Mouse (Mus musculus): ENCODE measurements around the gene Retreg2. TPM values are rescaled to one million over a fixed set of nuclear protein-coding genes. Genes with fewer than 3 reads are reported as not detected.

The Retreg2 gene
- total RNA-seq (2021) = 100 to 1,000 TPM in 1 of 2 experiments, 10 to 100 TPM in 1; 80.4 to 101 TPM
- 127 and 143 TPM in 2 replicates for polyA plus RNA-seq (2012; rRNA removed)
- long read RNA-seq, transcript Retreg2-208 (10 exons, 2,438 nt) = minor isoform, 21 of 103 reads
- long read RNA-seq, transcript Retreg2-201 (9 exons, 2,561 nt) = major isoform, 65 of 103 reads
- long read RNA-seq, partial matches to known transcripts = 7 of 103 reads
- long read RNA-seq, other reads (novel, unspliced or antisense) = 8 of 103 reads

DNA sequence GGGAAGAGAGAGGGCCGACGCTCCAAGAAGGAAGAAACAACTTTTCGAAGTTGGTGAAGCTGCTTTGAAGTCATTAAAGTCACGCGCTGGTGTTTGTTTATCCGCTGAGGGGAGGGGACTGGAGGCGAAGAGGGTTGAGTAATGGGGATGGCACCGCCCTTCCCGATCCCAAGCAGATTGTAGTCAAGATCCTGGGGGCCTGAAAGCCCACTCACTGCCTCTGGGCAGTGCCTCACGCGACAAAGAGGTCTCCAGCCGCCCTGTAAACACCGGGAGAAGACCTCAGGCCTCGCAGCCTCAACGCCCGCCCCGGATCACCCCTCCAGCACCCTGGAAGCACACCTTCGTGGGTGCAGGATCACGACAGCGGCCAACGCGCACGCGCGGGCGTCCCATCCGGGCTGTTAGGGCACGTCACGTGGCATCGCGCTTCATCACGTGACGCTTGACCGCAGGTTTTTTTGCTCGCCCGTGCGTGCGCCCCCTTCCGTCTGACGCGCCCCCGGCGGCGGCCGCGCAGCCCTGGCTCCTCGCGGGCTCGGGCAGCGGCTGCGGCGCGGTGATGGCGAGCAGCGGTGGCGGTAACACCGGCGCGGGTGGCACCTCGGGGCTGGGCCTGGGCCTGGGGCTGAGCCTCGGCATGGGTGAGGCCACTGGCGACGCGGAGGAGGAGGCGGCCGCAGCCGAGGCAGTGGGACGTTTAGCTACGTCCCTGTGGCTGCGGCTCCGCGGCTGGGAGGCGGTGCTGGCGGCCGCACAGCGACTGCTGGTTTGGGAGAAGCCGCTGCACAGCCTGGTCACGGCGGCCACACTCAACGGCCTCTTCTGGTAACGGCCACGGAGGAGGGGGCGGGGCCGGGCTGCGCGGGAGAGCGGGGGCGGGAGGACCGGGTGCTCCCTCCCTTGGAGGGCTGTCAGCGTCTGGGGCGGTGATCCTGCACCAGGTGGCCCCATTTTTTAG is at the start of gene Retreg2, which contains the start of gene Cnppd1:
TSS of gene Retreg2 (plus strand) at position 478 of the 961 bp plus-strand sequence.
TSS of gene Cnppd1 (minus strand) at position 411 of the 961 bp plus-strand sequence.
- peak; percentile 98 for DNase-seq

DNA sequence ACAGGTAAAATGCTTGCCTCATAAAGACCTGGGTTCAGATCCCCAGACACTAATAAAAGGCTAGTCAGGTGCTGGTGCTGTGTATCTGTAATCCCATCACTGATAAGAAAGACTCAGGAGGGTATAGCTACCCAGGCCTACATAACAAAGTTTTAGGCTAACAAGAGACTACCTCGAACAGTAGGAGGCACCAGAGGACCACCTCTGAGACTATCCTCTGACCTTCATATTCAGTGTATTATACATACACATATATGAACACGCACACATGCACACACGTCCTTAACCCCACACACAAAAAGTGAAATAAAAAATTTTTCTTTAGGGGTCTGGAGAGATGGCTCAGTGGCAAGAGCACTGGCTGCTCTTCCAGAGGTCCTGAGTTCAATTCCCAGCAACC is 20.4 kb upstream of the Retreg2 start:
- no peak for DNase-seq

DNA sequence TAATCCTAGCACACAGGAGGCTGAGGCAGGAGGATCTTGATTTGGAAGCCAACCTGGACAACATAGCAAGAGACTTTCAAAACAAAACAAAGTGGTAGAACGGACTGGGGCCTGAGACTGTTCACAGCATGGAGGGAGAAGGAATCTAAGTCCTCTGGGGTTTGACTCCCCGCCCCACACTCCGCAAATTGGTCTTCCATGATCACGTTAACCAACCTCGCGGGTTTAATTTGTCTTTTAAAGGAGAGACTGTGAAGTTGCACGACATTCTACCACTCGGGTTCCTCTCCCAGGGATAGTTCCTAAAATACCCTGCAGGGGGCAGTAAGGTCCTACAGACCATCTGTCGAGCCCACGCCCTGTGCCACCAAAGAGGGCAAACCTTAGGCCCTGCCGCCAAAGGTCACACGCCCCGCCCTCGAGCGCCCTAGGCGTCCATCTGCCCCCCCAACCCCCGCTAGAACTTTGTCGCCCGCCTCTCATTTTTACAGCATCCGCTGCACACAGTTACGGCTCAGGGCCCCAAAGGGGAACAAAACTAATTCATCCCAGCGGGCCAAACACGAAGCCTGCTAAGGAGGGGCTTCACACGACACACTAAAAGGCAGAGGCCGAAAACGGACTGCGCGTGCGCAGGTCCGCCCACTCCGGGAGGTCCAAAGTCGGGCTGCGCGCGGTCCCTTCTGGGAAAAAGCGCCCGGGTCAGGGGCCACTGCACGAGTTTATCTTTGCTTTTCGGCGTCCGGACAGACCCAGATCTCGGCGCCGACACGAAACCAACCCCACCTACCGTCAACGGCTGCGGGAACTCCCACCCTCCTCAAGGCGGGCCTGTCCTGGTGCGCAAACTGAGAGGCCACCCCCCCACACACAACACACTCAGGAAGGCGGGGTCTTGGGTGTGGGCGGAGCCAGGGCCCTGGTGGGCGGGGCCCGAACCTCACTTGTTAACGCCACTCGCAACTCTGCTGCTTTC is 17.9 kb upstream of the Retreg2 start, which contains the start of gene Nhej1:
TSS of gene Nhej1 (minus strand) at position 855 of the 976 bp plus-strand sequence.
- peak; percentile 95 for DNase-seq

DNA sequence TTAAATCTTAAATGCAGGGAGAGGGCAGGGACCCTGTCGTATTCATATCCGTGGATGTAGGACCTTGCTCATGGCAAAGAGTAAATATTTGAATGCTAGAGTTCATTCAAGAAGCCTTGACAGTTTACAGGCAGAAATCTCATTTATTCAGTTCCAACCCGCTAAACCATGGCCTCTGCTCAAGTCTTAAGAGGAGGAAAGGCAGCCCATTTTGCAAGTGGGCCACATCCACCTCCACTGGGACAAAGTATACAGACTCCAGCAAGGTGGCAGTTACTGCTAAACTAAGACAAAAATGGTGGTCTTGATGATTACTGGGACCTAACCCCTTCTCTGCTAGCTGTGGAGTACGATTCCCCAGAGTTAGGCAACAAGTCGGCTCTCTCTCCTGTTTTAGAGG is 17.2 kb upstream of the Retreg2 start:
- DNase-seq = no peak

DNA sequence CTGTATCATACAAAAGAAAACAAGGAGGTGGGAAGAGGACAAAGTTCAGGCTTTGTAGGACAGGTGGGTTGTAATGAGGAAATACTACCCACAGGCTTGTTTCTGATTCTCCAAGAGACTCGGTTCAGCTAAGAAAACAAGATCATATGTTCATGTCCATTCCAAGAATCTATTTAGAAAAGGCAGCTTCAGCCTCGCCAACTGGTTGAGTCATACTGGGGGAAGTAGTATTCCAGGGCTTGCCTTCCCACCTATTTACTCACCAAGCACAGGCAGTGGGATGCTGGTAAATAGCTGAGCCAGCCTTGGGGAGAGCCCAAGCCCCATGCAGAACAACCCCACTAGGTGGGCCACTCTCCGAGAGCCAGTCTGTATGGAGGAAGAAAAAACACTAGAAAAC is 13.9 kb upstream of the Retreg2 start:
- DNase-seq = no peak

DNA sequence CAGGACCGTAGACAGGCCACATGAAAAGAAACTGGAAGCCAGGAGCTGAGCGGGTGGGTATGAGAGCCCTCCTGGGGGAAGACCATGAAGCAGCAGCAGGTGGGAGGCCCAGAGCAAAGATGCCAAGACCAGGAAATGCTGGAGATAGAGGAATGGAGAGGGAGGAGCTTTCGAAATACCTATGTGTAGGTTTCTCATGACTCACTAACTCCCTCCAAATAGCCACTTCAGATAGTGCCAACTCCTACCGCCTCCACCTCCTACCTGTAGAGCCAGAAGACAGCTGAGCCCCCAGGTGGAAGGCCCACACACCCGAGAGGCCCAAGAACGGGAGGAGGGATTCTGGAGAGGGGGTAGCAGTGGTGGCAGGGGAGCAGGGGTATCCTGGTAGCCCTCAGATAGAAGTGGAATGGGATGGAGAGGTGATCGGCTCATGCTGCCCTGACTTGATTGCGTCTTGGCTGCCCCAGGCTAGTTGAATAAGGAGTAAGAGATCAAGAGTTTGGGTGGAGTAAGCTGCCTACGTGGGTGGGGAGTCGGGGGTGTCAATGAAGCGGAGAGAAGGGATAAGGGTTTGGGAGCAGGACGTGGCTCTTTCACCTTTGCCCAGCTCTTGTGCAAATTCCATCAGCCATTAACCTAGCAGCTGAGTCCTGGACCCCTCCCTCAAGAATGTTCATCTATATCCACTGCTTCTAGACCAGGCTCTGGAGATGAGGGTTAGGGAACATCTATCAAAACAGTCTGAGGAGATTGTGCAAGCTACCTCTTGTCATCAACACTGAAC is 9.0 kb upstream of the Retreg2 start, which contains the start of gene Slc23a3:
TSS of gene Slc23a3 (minus strand) at position 470 of the 787 bp plus-strand sequence.
- no peak for DNase-seq

DNA sequence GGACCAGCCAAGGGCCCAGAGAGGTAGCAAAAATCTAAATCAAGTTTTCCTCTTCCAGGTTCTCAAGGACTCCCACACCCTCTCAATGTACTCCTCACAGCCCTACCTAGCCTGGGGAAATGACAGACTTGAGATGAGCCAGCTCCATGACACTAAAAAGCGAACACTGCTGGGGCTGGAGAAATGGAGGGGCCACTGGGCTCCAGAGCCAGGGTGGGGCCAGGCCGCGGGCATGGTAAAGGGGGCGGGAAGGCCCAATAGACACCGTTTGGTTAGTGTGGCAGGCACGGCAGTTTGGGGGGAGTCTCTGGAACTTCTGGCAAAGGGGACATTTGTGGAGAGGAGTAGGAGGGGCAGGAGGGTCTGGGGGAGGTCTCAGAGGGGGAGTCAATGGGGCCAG is 6.3 kb upstream of the Retreg2 start:
- no peak for DNase-seq

DNA sequence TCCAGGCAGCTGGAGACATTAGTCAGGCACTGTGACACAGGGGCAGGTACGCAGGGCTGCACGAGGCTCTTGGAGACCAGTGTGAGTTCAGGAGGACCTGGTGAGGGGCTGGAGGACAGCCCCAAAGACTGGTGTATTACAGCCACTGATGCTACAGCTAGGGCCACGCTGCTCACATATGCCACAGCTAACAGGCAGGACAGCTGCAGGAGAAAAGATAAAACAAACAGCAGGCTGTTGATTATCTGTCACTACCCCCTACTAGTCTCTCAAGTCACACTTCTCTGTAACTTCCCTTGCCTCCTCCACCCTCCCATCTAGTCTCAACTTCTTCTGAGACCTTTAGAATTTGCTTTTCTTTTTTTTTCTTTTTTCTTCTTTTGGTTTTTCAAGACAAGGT is 5.8 kb upstream of the Retreg2 start:
- no peak for DNase-seq

DNA sequence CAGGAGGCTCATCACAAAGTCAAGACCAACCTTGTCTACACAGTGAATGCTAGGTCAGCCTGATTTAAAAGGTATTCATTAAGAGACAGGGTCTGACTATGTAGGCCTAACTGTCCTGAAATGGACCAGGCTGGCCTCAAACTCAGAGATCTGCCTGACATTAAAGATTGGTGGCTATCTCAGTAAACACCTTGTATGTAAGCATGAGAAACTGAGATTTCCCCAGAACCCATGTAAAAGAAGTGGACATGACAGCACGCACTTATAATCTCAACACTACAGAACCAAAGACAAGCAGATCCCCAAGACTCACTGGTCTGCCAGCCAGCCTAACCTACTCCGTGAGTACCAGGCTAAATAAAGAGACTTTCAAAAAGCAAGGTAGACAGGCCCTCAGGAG is 4.1 kb upstream of the Retreg2 start:
- DNase-seq = no peak

DNA sequence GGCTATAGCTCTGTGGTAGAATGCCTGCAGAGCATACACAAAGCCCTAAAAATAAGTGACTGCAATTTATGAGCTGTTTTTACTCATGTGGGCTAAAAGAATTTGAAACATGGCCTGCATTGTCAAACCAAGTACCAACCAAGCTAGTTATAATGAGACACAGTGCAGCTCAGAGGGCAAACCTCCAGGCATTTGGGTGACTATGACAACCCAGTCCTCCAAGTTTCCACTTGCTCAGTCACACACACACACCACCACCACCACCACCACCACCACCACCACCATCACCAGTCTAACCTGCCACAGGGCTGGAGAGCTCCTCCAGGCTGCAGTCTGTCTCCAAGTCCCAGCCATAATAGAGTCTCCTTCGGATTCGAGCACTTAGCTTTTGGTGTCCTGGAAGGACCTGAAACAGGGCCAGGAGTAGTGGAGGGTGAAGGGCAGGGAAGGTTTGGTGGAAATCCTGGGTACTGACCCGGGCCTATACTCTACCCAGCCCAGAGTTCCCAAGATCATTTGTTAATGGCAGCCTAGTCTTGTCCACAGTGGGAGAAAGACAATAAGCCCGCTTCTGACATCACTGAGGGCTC is 1.9 kb upstream of the Retreg2 start:
- peak; percentile 19 for DNase-seq

DNA sequence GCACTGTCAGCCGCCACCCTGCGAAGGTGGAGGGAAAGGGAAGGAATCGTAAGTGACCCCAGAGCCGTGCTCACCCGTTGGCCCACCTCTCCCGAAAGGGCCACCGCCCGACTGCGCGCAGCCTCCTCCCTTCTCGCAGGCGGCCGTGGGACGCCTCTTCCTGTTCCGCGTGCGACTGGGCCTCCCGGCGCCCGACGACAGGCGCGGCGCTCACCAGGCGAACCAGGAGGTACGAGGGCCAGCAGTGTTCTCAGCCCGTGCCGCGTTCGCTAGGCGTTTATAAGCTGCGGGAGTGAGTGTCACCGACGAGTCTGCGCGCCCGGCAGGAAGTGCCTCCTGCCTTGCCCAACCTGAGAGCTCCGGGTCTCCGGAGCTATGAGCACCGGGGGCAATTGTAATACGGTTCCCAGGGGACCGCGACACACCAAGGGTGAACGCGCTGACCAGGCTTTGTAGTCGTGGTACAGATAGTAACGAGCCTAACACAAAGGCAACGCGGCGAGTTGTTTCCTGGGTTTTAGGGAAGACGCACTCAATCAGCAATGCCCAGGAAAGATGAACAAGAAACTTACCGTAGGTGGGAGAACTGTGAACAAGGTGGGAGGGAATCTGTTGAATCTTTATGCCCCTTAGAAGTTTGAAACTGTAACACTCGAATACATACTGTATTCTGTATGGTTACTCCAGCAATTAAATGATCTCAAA is 940 bp upstream of the Retreg2 start:
- peak; percentile 86 for DNase-seq

DNA sequence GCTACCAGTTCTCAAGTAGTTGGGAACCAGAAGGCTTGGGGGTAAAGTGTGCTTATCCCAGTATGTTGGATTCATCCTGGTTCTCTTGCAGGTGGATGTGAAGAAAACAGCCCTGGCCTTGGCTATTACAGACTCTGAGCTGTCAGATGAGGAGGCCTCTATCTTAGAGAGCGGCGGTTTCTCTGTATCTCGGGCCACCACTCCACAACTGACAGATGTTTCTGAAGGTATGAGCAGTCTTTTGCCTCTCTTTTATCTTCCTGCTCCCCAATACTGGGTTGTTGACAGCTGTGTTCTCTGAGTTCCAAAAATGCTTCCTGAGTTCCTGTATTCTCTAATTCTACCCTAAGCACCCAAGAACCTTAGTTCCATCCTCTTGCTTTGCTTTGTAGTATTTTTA is 3.0 kb downstream of the Retreg2 start:
- DNase-seq = no peak

DNA sequence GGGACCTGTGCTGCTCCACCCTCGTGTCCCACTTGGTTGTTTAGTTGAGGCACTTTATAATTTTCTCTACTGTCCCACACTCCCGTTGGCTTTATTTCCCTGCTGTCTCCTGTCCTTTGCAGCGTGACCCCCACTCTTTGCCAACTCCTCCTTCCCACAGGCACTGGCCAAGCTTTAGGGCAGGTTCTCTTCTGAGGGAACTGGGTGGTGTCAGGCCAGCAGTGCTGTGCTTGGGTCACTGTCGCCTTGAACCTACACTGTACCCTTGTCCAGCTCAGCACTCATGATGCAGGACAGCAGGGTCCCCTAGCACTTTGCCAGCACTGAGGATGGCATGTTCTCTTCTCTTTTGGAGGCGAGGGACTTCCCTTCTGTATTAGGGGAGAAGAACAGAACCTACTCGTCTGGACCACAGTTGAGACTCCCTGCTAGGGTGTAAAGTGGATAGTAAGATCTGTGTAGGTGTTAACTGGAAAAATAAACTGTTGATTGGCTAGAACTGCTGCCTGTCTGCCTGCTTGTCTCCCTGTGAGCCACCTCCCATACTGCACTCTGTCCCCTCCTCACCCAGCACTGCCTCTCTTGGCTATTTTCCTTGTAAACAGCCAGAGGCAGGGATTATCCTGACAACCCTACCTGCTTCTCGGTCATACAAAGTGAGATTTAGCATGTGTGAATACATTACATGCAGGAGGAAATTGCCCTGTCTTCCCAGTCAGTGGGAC is 5.0 kb downstream of the Retreg2 start:
- no peak for DNase-seq

DNA sequence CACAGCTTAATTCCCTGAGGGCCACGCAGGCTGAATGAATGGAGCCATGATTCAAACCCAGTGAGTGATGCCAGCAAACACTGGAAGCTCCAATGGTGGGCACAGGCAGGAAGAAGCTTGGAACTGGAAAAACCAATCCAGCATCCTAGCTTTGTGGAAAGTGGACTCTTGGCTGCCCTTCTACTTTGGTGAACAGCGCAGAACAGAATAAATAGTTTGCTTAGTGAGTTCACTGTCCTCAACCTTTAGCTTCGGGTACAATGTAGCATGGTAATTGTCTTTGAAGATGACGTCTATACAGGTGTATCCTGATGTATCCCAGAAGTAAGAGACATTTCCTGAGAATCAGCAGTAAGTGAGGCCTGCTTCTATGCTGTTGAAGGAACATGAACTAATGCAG is 6.1 kb downstream of the Retreg2 start:
- no peak for DNase-seq

DNA sequence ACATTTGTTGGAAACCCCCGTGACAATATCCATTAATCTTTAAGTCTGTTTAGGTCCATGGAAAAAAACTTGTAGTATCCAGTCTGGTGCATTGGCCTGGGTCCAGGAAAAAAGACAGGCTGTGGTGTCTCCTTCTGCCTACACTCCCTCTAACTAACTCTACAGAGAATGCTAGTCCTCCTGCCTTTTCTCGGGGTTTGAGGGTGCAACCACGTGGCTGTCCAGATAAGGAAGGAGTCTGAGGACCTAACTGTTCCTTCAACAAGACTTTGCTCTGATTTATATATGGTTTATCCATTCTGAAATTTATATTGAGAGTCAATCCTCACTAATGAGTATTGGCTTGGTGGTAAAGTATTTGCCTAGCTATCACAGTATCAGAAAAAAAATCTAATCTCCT is 13.3 kb downstream of the Retreg2 start:
- DNase-seq = no peak

DNA sequence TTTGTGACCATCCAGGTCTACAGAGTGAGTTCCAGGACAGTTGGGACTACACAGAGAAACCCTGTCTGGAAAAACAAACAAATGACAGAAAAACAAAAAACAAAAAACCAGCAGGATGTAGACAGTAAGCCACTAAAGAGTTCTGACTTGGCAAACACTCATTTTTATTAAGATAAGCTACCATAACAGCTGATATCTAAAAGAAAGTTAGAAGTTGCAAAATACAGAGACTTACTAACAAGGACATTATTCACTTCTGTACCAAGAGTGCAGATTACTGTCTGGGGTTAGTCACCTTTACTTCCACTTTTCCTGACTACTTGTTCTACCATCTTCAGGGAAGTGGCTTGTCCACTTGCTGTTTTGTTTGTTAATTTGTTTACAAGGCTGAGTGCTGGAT is 16.4 kb downstream of the Retreg2 start:
- DNase-seq = no peak

DNA sequence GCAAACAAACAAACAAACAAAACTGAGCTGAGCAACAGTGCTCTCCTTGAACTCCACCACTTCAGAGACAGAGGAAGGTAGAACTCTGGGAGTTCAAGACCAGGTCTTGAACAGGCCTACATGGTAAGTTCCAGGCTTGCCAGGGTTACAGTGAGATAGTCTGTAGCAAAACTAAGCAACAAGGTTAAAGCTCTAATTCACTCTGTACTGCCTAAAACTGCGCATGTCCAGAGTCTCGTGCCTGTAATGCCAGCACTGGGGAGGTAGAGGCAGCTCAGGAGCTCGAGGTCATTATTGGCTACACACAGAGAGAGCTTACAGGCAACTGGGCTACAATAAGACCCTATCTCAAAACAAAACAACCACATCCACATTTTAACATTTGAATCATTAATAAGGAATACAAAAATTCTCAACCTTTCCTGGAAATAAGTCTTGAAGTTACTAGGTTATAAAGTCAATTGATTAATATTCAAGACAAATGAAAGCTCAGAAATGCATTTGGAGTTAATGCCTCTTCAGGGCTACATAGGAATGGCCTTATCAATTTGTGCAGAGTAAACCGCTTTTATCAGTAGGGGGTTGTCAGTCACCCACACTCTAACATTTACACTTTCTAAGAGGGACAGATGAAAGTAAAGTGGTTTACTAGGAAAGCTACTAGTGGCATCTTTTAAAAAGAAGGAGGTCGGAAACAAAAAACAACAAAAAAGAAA is 17.1 kb downstream of the Retreg2 start:
- DNase-seq = no peak

DNA sequence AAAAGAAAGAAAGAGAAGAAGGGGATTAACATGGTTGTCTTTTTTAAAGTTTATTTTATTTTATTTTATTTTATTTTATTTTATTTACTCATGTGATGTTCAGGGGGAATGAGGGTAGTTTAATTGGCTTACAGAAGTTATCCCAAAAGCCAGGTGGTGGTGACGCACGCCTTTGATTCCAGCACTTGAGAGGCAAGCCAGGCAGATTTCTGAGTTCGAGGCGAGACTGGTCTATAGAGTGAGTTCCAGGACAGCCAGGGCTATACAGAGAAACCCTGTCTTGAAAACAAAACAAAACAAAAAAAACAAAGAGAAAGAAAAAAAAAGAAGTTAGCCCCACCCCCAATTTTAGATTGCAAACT is 17.7 kb downstream of the Retreg2 start:
- no peak for DNase-seq

DNA sequence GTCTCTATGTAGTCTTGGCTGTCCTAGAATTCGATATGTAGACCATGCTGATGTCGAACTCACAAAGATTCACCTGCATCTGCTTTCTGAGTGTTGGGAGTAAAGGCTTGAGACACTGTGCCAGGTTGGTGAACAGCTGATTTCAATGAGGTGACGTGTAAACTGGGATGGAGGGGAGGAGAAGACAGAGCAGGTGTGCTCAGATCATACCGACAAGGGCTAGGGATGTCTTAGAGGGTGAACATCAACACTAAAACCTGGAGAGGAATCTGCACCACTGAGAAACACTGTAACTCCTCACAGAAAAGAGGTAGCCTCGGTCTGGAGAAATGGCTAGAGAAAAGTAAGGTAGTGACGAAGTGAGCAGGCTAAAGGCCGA is 25.5 kb downstream of the Retreg2 start:
- DNase-seq = no peak
